Mouse (Mus musculus) lung, postnatal 14 days (tissue): Measurements from ENCODE around the gene Pex26.

Source experiments
- DNase-seq: peaks from one replicate; pipeline ENCODE4 v3.0.0; 2021

Gene Pex26

GRCm38 (mm10) chr6:121245127-121246036 lies 61.9 kb downstream of the Pex26 start, which contains the start of gene Usp18:
Gene Usp18 (plus strand): TSS chr6:121245906.
- peak; percentile 96 for DNase-seq

- DNase-seq = no peak
Measured at GRCm38 (mm10) chr6:121246037-121246361, 62.5 kb downstream of the Pex26 start.
